Mouse (Mus musculus) limb, embryonic 12.5 days (tissue): ENCODE results near the gene Ptgfr. TPM values are rescaled to one million over a fixed set of nuclear protein-coding genes. Genes with fewer than 3 reads are reported as not detected.
A peak's percentile ranks its signal among the peaks of the same experiment; 100 is the strongest.

Experiments used
- ATAC-seq: fragments of 200-750 bp; cut with Nextera tagmentation; 2 replicates; pipeline ENCODE4 v1.8.0; 2017; ENCODE audit warnings: low read depth, moderate TSS enrichment; ENCODE audit not compliant: insufficient number of reproducible peaks, insufficient read depth, low FRiP score, low TSS enrichment
- H3K27ac ChIP-seq: fragments of 300-500 bp; sonication (generic); 2 replicates; pipeline ENCODE4 v1.5.1; 2016; ENCODE audit warnings: mild to moderate bottlenecking, moderate library complexity
- H3K27me3 ChIP-seq: fragments of 300-500 bp; sonication (generic); 2 replicates; pipeline ENCODE4 v1.6.1; 2016; ENCODE audit warnings: mild to moderate bottlenecking, moderate library complexity
- H3K36me3 ChIP-seq: fragments of 300-500 bp; sonication (generic); 2 replicates; pipeline ENCODE4 v1.6.1; 2016; ENCODE audit warnings: mild to moderate bottlenecking, moderate library complexity
- H3K4me1 ChIP-seq: fragments of 300-500 bp; sonication (generic); replicated peaks from 2 replicates; pipeline ENCODE4 v1.6.1; 2016
- H3K4me2 ChIP-seq: fragments of 300-500 bp; sonication (generic); 2 replicates; pipeline ENCODE4 v1.6.1; 2016; ENCODE audit warnings: mild to moderate bottlenecking, moderate library complexity
- H3K4me3 ChIP-seq: fragments of 300-500 bp; sonication (generic); replicated peaks from 2 replicates; pipeline ENCODE4 v1.5.1; 2016; ENCODE audit warnings: mild to moderate bottlenecking
- H3K9ac ChIP-seq: fragments of 300-500 bp; sonication (generic); replicated peaks from 2 replicates; pipeline ENCODE4 v1.6.1; 2016; ENCODE audit warnings: mild to moderate bottlenecking, moderate library complexity
- H3K9me3 ChIP-seq: fragments of 300-500 bp; sonication (generic); 2 replicates; pipeline ENCODE4 v1.6.1; 2016; ENCODE audit warnings: mild to moderate bottlenecking, moderate library complexity
- WGBS: fragments of 180-500 bp; shearing (Covaris S2); methylation state at CpG from one replicate; pipeline ENCODE4 v1.1.7; 2016; 5-methylcytosine and 5-hydroxymethylcytosine counted together
- polyA plus RNA-seq: library from polyadenylated mRNA; unstranded; fragments of >200 nt; fragmentation: Nextera tagmentation; extraction: Ambion mirVana; gene quantifications from 2 replicates; pipeline ENCODE4 v1.2.1, GENCODE M21; 2016

The Ptgfr gene
- polyA plus RNA-seq: 3.2 and 3.3 TPM in 2 replicates

DNA sequence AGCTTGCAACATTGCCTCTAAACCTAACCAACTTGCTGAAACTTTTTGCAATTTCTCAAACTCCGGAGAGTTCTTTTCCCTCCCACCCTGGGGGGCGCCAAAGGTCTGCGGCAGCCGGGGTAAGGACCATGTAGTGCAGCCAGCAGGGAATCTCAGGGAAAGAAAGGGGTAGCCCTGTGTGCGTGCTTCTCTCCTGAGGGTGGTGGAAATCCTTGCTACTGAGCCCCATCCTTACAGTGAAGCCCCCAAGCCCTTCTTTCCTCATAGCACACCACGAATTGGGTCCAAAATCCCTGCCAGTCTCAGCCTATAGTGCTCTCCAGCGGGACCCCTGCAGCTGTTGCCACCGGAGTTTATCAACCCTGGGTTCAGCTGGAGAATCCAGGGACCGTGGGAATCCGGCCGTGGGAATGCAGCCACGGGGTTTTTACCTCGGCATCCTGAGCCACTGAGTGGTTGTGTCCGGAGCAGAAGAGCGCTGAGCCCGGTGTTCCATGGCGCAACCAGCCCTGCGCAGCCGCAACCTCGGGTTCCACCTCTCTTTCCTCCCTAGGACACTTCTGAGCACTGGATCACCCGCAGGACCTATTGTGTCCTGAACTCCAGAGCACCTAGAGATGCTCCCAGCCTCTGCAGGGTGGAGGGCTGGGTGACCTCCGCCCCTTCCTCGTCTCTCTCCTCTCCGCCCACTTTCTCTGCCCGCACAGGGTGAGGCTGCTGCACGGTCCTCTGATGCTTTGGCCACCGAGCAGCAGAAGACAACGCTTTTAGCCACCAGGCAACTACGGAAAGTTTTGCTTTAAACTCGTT lies at the start of gene Ptgfr:
Ptgfr (minus strand) TSS at position 760 of the 810 bp plus-strand sequence.
- no peaks in the 10 kb centered on the region for H3K9me3 ChIP-seq
- H3K4me1 ChIP-seq: peaks cover 19% of the 10 kb centered on the region
- WGBS: under 1% methylated on average over 30 of the region's 30 CpGs
- H3K36me3 ChIP-seq: no peaks in the 10 kb centered on the region
- peak within 1 kb of the TSS; percentile 70 for H3K4me2 ChIP-seq
- H3K9ac ChIP-seq: peak within 1 kb of the TSS; percentile 52
- peak within 1 kb of the TSS; percentile 52 for H3K4me3 ChIP-seq
- peak; percentile 77 for ATAC-seq
- H3K27me3 ChIP-seq: peaks cover 45% of the 10 kb centered on the region
- peak within 1 kb of the TSS; percentile 42; the same call in 1 of the 2 replicates for H3K27ac ChIP-seq

DNA sequence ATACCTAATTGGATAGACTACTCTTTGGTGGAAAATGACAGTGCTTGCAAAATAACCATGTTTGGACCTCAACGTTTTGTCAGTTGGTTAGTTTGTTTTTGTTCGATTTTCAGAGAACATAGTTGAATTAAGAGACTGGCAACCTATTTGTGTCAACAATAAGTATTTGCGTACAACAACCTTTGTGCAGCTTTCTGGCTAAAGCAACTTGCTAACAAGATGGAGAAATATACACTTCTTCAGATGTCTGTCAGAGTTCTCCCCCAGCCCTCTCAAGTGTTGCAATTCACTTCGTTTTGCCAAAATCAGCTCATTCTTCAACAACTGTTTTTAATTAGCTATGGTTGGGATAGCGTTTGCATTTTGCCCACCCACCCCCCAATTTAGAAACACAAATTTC lies 46.5 kb upstream of the Ptgfr start:
- 50% methylated on average over 5 of the region's 5 CpGs for WGBS
- Histone ChIP-seq H3K9ac (no peak overlapping the region), H3K4me3 (no peak overlapping the region), H3K4me1 (no peaks in the 10 kb centered on the region), H3K36me3 (no peaks in the 10 kb centered on the region), H3K9me3 (no peaks in the 10 kb centered on the region), H3K27me3 (no peaks in the 10 kb centered on the region), H3K27ac (no peak overlapping the region), H3K4me2 (no peak overlapping the region)
- ATAC-seq: no peak

DNA sequence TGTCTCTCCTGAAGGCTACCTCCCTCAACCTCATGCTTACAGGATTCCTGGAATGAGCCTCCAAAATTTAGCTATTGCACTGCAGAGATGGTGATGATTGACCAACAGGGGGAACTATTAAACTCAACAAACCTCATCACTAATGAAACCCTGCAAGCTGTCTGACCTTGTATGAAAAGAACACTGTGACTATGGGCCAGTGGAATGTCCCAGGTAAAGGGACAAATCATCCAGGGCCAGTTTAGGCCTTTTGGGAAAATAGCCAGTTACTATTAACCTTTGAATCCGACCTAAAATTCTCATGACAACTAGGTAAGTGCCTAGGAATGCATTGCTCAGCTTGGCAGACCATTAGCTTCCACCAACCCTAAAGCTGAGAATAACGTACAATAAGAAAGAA lies 42.6 kb upstream of the Ptgfr start:
- no peaks in the 10 kb centered on the region for H3K9me3 ChIP-seq
- no peak overlapping the region for H3K9ac ChIP-seq
- no peaks in the 10 kb centered on the region for H3K4me1 ChIP-seq
- no peaks in the 10 kb centered on the region for H3K36me3 ChIP-seq
- no peak overlapping the region for H3K4me3 ChIP-seq
- no peak overlapping the region for H3K4me2 ChIP-seq
- no peaks in the 10 kb centered on the region for H3K27me3 ChIP-seq
- 73% methylated on average over 2 of the region's 2 CpGs for WGBS
- H3K27ac ChIP-seq: no peak overlapping the region
- no peak for ATAC-seq

DNA sequence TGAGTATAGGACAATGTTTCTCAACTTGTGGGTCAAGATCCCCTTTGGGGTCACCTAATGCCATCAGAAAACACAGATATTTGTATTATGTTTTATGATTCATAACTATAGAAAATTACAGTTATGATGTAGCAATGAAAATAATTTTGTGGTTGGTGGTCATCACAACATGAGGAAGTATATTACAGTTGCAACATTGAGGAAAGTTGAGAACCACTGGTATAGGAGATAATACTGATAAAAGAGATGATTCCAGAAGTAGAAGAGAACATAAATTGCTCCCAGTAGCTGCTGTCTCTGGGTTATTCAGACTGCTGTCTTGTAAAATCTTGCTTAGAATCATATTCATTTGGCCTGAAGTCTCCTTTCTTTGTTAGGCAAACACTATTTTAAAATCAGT lies 31.5 kb upstream of the Ptgfr start:
- H3K27me3 ChIP-seq: no peaks in the 10 kb centered on the region
- no peak overlapping the region for H3K4me3 ChIP-seq
- no peaks in the 10 kb centered on the region for H3K4me1 ChIP-seq
- H3K9ac ChIP-seq: no peak overlapping the region
- no peaks in the 10 kb centered on the region for H3K36me3 ChIP-seq
- H3K27ac ChIP-seq: no peak overlapping the region
- H3K4me2 ChIP-seq: no peak overlapping the region
- H3K9me3 ChIP-seq: no peaks in the 10 kb centered on the region
- no peak for ATAC-seq

DNA sequence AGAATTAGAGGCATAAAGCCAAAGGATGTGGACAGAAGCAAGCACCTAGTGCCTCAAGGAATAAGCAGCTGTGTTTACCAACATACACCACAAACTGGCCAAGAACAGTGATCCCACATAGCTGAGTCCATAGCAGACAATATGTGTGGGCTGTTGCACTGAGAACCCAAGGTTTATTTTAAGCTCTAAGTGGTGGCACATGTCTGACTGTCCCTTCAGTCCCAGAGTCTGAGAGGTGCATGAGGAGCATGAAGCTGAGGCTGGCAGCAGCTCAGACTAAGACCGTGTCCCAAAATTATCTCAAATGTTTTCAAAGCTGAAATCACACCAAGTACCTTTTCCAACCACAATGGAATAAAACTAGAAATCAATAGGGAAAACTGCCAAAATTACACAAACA lies 13.9 kb upstream of the Ptgfr start:
- H3K27me3 ChIP-seq: no peaks in the 10 kb centered on the region
- no peaks in the 10 kb centered on the region for H3K9me3 ChIP-seq
- no peak overlapping the region for H3K27ac ChIP-seq
- no peak overlapping the region for H3K4me2 ChIP-seq
- H3K4me1 ChIP-seq: no peaks in the 10 kb centered on the region
- no peak for ATAC-seq
- no peak overlapping the region for H3K9ac ChIP-seq
- no peak overlapping the region for H3K4me3 ChIP-seq
- WGBS: 94% methylated on average over 1 of the region's 1 CpGs
- no peaks in the 10 kb centered on the region for H3K36me3 ChIP-seq

DNA sequence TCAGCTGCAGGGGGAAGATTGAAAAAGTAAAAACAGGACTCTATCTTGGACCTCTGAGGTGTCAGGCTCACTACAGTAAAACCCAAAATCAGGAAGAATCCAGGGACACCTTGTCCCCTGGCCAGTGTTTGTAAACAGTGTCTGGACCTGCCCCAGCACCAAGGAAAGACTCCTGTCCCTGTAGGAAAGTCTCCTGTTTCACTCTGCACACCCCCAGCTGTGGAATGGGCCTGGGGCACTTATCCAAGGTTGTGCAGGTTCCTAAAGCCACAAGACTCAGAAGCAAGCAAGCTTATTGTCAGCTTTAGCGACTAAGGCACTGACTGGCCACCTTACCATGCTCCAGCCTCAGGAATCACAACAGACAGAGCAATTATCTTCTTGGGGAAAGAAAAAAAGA lies 13.2 kb upstream of the Ptgfr start:
- Histone ChIP-seq H3K9me3 (no peaks in the 10 kb centered on the region), H3K9ac (no peak overlapping the region), H3K27me3 (no peaks in the 10 kb centered on the region), H3K4me3 (no peak overlapping the region), H3K4me1 (0 out of 2 replicates have a peak, but pooled peaks cover 2% of the 10 kb centered on the region), H3K4me2 (no peak overlapping the region), H3K27ac (no peak overlapping the region), H3K36me3 (no peaks in the 10 kb centered on the region)
- ATAC-seq: no peak
- 56% methylated on average over 1 of the region's 1 CpGs for WGBS

DNA sequence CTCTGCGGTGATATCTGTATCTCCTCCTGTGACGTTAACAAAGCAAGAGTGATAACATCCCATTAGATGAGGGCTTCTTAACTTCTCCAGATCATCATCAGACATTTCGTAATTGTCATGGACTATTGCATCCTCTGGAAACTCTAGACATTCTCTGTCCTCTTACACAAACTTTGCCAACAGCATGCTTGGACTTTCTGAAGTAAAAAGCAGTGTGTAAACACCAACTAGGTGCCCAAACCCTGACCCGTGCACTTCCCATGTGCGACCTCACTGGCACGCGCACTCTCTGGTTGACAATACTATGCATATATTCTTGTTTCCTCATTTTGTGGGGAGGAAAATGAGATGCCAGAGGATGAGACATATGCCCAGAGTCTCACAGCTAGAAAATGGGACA lies 8.9 kb upstream of the Ptgfr start:
- no peaks in the 10 kb centered on the region for H3K9me3 ChIP-seq
- H3K4me1 ChIP-seq: peaks cover 7% of the 10 kb centered on the region; the same call in 1 of the 2 replicates
- H3K9ac ChIP-seq: no peak overlapping the region
- no peaks in the 10 kb centered on the region for H3K36me3 ChIP-seq
- no peaks in the 10 kb centered on the region for H3K27me3 ChIP-seq
- ATAC-seq: no peak
- H3K4me3 ChIP-seq: no peak overlapping the region
- H3K4me2 ChIP-seq: no peak overlapping the region
- H3K27ac ChIP-seq: no peak overlapping the region
- 87% methylated on average over 7 of the region's 7 CpGs for WGBS

DNA sequence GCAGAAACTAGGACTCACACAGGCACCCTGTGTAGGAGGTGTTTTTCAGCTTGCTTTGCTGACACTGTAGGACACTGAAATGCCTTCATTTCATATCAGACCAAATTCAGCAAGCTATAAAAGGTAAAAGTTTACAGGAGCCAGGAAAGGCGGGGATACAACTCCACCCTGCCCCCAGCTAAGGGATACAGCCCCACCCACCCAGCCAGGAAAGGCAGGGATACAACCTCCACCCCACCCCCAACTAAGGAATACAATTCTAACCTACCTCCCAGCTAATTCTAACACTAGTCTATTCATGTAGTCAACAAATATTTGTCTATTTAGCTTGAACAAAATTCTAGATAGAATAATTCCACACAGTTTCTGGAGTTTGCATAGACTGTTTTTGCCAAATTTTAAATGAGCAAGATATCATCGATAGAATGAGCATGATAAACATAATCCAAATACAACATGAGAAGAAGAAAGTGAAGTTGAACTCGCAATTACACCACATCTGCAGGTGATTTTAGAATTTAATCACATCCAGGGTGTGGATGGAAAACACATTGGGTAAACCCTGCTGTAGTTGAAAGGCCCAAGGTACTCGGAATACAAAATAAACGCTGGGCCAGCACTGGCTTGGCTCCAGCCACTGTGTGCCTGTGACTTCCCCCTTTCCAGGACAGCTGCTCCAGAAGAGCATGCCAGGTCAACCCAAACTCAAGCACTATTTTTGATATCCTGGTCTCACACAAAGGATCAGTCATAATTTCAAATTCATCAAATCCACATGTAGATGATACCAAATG lies 7.1 kb upstream of the Ptgfr start:
- 45% methylated on average over 5 of the region's 5 CpGs for WGBS
- no peaks in the 10 kb centered on the region for H3K27me3 ChIP-seq
- H3K9ac ChIP-seq: no peak overlapping the region
- ATAC-seq: no peak
- no peaks in the 10 kb centered on the region for H3K36me3 ChIP-seq
- H3K4me1 ChIP-seq: peaks cover 10% of the 10 kb centered on the region; the same call in 1 of the 2 replicates
- no peak overlapping the region; the same call in 1 of the 2 replicates for H3K4me2 ChIP-seq
- H3K27ac ChIP-seq: no peak overlapping the region
- no peak overlapping the region for H3K4me3 ChIP-seq
- H3K9me3 ChIP-seq: no peaks in the 10 kb centered on the region

DNA sequence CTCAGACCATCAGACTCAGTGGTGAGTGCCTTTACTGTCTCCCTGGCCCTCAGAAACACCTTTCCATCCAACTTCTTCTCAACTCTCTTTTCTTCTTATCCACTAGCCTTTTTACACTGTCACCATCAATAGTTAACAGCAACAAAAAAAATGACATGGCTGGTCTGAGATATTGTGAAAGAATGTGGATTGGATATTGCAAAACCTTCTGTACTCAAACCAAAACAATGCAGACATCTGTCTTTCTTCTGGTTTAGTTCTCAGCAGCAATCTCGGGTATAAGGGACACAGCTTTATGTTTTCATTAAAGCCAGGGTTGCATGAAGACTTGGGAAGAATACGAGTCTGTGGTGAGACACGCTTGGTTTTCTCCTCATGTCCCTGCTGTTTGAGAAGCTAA lies 3.3 kb upstream of the Ptgfr start:
- Histone ChIP-seq H3K27me3 (peaks cover 26% of the 10 kb centered on the region), H3K36me3 (no peaks in the 10 kb centered on the region), H3K4me3 (no peak overlapping the region), H3K9ac (no peak overlapping the region), H3K9me3 (no peaks in the 10 kb centered on the region), H3K27ac (no peak overlapping the region), H3K4me2 (no peak overlapping the region), H3K4me1 (peaks cover 25% of the 10 kb centered on the region)
- no peak for ATAC-seq
- 72% methylated on average over 3 of the region's 3 CpGs for WGBS

DNA sequence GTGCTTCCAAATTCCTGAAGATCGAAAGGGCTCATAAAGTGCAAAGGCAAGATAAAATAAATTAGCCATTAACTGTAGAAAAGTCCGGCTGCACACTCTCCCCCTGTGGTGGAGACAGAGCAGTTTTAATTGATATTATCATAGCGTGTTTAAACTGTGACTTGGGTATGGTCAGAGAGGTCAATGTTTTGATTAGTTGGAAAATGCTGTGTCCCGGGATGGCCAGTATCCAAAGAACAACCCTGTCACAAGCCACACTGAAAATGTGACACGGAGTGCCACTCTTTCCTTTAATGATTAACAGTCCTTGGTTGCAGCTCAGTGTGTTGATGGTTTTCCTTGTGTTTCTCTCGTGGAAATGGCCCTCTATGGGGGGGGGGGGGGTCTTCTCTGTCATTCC lies 942 bp upstream of the Ptgfr start:
- no peak overlapping the region for H3K27ac ChIP-seq
- H3K4me2 ChIP-seq: peak overlapping the region; percentile 70; the same call in 1 of the 2 replicates
- H3K4me3 ChIP-seq: no peak overlapping the region
- no peak for ATAC-seq
- no peaks in the 10 kb centered on the region for H3K9me3 ChIP-seq
- no peaks in the 10 kb centered on the region for H3K36me3 ChIP-seq
- H3K27me3 ChIP-seq: peaks cover 45% of the 10 kb centered on the region
- H3K4me1 ChIP-seq: peaks cover 19% of the 10 kb centered on the region
- 38% methylated on average over 6 of the region's 6 CpGs for WGBS
- H3K9ac ChIP-seq: no peak overlapping the region

DNA sequence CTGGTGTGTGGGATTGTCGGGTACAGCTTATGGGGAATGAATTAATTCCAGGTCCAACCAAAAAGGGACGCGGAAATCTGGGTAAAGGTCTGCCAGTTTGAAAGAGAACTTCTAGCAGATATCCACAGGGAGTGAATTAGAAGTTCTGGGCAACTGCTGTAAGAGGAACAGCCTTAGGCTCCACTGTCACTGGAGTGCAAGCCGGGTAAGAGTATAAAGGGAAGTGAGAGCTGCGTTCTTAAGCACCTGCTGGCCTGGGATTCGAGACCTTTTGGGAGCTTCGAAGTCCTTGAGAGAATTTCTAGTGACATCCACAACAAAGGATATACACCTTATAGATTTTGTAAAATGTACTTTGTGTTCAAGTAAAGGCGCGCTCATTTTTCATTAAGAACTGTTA lies 319 bp upstream of the Ptgfr start:
- Histone ChIP-seq H3K4me1 (peaks cover 19% of the 10 kb centered on the region), H3K27me3 (peaks cover 45% of the 10 kb centered on the region), H3K27ac (no peak overlapping the region), H3K4me2 (peak overlapping the region; percentile 70), H3K9me3 (no peaks in the 10 kb centered on the region), H3K9ac (peak overlapping the region; percentile 52), H3K4me3 (peak overlapping the region; percentile 52), H3K36me3 (no peaks in the 10 kb centered on the region)
- ATAC-seq: no peak
- 44% methylated on average over 9 of the region's 9 CpGs for WGBS
